Mouse (Mus musculus) neural tube, embryonic 10.5 days (tissue): ENCODE results near the gene Cyp4a12b.
"Not testable (repeated sequence)": the region's sequence is repeated elsewhere in the genome, so short reads cannot be mapped to it uniquely, and the experiment has no call there.

Experiments used
- DNase-seq: peaks from one replicate; pipeline ENCODE4 v3.0.0-alpha.2; 2017; ENCODE audit warnings: low spot score; ENCODE audit errors: extremely low spot score

Cyp4a12b gene

DNA sequence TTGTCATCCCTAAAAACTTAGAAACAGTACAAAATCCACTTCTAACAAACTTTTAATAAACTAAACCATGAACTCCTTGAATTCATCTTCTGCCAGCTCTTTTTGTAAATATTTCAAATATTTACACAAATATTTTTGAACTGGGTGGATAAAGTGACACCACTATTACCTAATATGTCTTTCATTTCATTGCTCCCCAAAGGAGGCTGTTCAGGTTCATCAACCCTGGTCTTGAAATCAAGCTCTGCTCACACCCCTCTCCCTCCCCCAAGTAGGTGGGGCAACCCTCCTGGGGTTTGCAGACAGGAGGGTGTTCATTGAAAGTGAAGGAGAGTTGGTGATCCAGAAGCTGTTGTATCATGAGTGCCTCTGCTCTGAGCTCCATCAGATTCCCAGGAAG is at the start of gene Cyp4a12b:
Cyp4a12b (plus strand) TSS at position 301 of the 400 bp plus-strand sequence.
- not testable (repeated sequence) for DNase-seq

DNA sequence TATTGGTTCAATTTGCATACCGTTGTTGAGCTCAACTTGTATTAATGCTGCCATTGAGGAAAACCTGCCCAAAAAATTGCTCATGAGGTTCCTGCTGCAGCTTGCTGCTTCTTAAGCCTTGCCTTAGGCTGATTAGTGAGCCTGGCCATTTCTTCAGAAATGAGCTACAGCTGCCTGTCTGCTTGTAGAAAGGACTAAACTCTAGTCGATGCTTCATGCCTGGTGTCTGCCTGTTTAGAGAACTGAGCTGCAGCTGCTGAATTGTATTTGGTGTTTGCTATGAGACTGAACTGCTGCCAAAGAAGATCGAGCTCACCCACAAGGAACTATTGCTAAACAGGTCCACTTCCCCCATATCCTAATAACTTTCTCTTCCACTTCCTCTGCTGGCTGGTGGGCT is 45.8 kb upstream of the Cyp4a12b start:
- DNase-seq: not testable (repeated sequence)

DNA sequence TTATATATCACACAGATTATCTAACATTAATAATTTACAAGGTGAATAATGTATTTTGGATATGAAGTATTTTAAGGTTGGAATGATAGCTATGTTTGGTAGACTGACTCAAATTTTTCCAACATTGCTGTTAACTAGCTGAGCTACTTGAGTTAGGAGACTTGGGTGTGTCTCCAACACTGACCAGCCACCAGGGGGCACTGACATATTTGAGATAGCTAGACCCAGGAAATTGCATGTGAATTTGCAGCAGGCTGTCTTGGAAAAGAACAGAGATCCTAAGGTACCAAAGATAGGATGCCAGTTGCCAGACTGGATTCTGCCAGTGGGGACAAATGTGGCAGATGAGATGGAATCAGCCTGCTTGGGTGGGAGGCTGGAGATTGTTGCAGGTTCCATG is 43.4 kb upstream of the Cyp4a12b start:
- DNase-seq: not testable (repeated sequence)

DNA sequence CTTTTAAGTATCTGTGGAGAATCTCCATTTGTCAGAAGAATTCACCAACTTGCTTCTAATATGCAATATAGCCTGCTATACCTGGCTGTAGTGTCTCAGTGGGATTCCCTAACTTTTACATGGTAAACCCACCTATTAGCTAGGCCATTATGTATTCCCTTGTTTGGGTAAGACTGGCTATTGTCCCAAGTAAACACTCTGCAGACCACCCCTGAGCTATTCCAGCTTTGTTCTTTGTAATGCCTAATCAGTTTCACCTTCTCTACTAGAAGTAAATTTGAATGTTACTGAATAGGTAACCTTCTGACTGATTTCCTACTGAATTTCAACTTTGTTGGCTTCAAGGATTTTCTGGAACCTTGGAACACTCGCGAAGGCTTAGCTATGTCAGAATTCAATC is 15.2 kb upstream of the Cyp4a12b start:
- DNase-seq: not testable (repeated sequence)

DNA sequence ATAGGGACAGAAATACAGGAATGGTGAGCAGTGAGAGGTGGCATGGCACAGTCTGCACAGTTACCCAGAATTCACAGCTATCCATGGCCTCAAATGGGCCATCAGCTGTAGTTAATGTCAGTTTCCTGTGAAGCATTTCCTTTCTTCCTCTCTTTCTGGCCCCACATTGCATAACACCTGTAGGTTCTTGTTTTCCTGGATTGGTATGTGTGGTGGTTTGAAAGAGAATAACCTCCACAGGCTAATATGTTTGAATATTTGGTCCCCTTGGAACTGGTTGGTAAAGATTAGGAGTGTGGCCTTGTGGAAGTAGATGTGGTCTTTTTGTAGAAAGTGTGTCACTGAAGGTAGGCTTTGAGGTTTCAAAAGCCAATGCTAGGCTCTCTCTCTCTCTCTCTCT is 14.5 kb upstream of the Cyp4a12b start:
- not testable (repeated sequence) for DNase-seq

DNA sequence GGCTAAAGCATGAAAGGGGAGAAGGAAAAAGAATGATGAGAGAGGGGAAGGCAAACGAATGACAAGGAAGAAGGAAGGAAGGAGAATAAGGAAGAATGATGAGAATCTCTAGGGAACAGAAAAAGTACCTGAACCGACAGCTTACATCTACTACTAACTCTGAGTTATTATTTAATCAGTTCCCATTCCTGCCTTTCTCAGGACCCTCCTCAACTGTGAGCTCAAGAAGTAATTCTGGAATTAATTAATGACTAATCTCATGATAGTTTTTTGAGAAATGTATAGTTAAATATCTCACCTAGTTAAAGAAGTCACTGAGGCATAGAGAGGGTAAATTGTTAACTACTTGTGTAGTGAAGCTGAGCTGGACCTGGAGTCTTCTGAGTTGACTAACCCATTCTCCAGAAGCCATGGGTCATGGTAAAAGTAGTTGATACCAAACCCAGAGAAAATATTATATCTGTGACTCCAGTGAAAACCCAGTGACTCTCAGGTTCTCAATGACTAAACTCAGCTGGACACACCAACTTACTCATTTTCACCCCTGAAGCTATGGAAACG is 39.2 kb downstream of the Cyp4a12b start:
- no peak for DNase-seq

DNA sequence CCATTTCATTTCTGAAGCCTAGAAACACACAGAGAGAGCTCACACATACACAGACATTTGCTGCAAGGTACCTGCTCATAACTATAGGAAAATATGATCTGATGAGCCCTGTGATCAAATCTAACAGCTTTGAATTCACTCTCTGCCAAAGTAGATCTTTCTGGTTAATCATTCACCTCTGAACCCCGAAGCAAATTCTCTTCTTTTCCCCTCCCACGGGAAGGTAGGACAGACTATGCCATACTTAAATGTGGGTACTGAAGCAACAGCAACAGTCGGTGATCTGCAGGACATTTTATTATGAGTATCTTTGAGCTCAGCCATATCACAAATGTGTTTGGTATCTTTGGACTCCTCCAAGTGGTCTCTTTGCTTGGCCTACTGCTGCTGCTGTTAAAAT is 40.9 kb downstream of the Cyp4a12b start, which contains the start of gene Cyp4a30b:
Cyp4a30b (plus strand) TSS at position 301 of the 400 bp plus-strand sequence.
- no peak for DNase-seq

DNA sequence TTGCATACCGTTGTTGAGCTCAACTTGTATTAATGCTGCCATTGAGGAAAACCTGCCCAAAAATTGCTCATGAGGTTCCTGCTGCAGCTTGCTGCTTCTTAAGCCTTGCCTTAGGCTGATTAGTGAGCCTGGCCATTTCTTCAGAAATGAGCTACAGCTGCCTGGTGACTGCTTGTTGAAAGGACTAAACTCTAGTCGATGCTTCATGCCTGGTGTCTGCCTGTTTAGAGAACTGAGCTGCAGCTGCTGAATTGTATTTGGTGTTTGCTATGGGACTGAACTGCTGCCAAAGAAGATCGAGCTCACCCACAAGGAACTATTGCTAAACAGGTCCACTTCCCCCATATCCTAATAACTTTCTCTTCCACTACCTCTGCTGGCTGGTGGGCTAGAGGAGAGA is 62.2 kb downstream of the Cyp4a12b start:
- DNase-seq: not testable (repeated sequence)

DNA sequence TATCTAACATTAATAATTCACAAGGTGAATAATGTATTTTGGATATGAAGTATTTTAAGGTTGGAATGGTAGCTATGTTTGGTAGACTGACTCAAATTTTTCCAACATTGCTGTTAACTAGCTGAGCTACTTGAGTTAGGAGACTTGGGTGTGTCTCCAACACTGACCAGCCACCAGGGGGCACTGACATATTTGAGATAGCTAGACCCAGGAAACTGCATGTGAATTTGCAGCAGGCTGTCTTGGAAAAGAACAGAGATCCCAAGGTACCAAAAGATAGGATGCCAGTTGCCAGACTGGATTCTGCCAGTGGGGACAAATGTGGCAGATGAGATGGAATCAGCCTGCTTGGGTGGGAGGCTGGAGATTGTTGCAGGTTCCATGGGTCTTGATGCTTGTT is 64.6 kb downstream of the Cyp4a12b start:
- DNase-seq: not testable (repeated sequence)

DNA sequence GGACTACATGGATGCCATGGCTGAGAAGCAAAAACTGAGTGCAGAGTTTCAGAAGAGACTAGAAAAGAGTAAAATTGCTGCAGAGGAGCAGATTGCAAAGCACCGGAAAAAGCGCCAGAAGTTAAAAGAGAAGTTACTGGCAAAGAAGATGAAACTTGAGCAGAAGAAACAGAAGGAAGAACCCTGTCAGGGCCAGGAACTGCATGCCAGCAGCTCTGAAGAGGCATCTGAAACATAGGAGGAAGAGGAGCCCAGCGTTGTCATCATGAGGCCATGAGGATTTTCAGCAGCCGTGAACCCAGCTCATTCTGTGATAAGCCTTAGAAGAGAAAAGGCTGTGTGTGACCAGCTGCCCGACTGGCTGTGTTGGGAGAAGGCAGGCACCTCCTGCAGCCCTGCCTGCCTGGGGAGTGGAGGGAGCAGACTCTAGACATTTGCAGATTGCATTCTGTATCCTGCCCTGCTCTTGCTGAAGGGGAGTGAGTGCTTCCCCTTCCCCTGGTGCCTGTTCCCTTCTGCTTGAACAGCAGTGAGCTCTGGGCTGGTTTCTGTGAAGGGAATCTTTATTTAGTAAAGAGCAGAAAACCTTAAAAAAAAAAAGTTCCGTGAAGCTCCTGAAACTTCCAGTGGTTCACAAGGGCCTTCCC is 69.7 kb downstream of the Cyp4a12b start:
- DNase-seq: no peak
